Mouse (Mus musculus): ENCODE measurements around the gene Tmem44. TPM values are rescaled to one million over a fixed set of nuclear protein-coding genes. Genes with fewer than 3 reads are reported as not detected.

Gene Tmem44
- polyA plus RNA-seq, 1 experiment from 2014 or later: 19.3 TPM

- Histone ChIP-seq H3K9me3 (replicated peaks; ENCODE audit: control insufficient read depth, low read length) (no peaks in the 10 kb centered on the region), H3K4me2 (ENCODE audit: low read depth, low read length) (peak within 1 kb of the TSS; percentile 90), H3K36me3 (ENCODE audit: control insufficient read depth, insufficient read depth) (peaks cover 23% of the 10 kb centered on the region), H3K9ac (ENCODE audit: low read length) (peak within 1 kb of the TSS; percentile 79), H3K27me3 (ENCODE audit: control insufficient read depth, insufficient read depth, low read length) (no peaks in the 10 kb centered on the region), H3K27ac (ENCODE audit: low read length) (peak within 1 kb of the TSS; percentile 76), H3K4me3 (ENCODE audit: low read length) (peak within 1 kb of the TSS; percentile 84), H3K4me1 (ENCODE audit: control insufficient read depth, insufficient read depth, low read length) (peaks cover 8% of the 10 kb centered on the region)
- ATAC-seq (replicated peaks; ENCODE audit: extremely low read depth, insufficient read depth, low FRiP score): peak; percentile 90
- 3% methylated on average over 35 of the region's 35 CpGs for WGBS
Observed at GRCm38 (mm10) chr16:30587494-30588327, 37.1 kb upstream of the Tmem44 start, which contains the start of gene Lsg1. TSS of gene Lsg1 (minus strand) at chr16:30587592.

GRCm38 (mm10) chr16:30586935-30587493 is 36.4 kb upstream of the Tmem44 start:
- H3K9ac ChIP-seq (ENCODE audit: low read length): peak overlapping the region; percentile 79
- H3K36me3 ChIP-seq (ENCODE audit: control insufficient read depth, insufficient read depth): peaks cover 30% of the 10 kb centered on the region
- peaks cover 8% of the 10 kb centered on the region for H3K4me1 ChIP-seq (ENCODE audit: control insufficient read depth, insufficient read depth, low read length)
- ATAC-seq (replicated peaks; ENCODE audit: extremely low read depth, insufficient read depth, low FRiP score): peak; percentile 38; the same call in 1 of the 2 replicates
- H3K27ac ChIP-seq (ENCODE audit: low read length): peak overlapping the region; percentile 68
- no peaks in the 10 kb centered on the region for H3K27me3 ChIP-seq (ENCODE audit: control insufficient read depth, insufficient read depth, low read length)
- H3K4me3 ChIP-seq (ENCODE audit: low read length): peak overlapping the region; percentile 84
- peak overlapping the region; percentile 90 for H3K4me2 ChIP-seq (ENCODE audit: low read depth, low read length)
- WGBS: 2% methylated on average over 19 of the region's 19 CpGs
- H3K9me3 ChIP-seq (replicated peaks; ENCODE audit: control insufficient read depth, low read length): no peaks in the 10 kb centered on the region

GRCm38 (mm10) chr16:30580765-30581164 is 30.1 kb upstream of the Tmem44 start:
- Histone ChIP-seq H3K4me2 (ENCODE audit: low read depth, low read length) (no peak overlapping the region), H3K4me1 (ENCODE audit: control insufficient read depth, insufficient read depth, low read length) (no peaks in the 10 kb centered on the region), H3K27ac (ENCODE audit: low read length) (no peak overlapping the region), H3K36me3 (ENCODE audit: control insufficient read depth, insufficient read depth) (peaks cover 78% of the 10 kb centered on the region), H3K4me3 (ENCODE audit: low read length) (no peak overlapping the region), H3K9ac (ENCODE audit: low read length) (no peak overlapping the region), H3K27me3 (ENCODE audit: control insufficient read depth, insufficient read depth, low read length) (no peaks in the 10 kb centered on the region), H3K9me3 (replicated peaks; ENCODE audit: control insufficient read depth, low read length) (no peaks in the 10 kb centered on the region)
- ATAC-seq (replicated peaks; ENCODE audit: extremely low read depth, insufficient read depth, low FRiP score): no peak
- WGBS: 91% methylated on average over 5 of the region's 5 CpGs

- Histone ChIP-seq H3K4me3 (ENCODE audit: low read length) (no peak overlapping the region), H3K36me3 (ENCODE audit: control insufficient read depth, insufficient read depth) (peaks cover 64% of the 10 kb centered on the region), H3K4me2 (ENCODE audit: low read depth, low read length) (no peak overlapping the region), H3K9me3 (replicated peaks; ENCODE audit: control insufficient read depth, low read length) (no peaks in the 10 kb centered on the region), H3K4me1 (ENCODE audit: control insufficient read depth, insufficient read depth, low read length) (no peaks in the 10 kb centered on the region), H3K9ac (ENCODE audit: low read length) (no peak overlapping the region), H3K27me3 (ENCODE audit: control insufficient read depth, insufficient read depth, low read length) (no peaks in the 10 kb centered on the region), H3K27ac (ENCODE audit: low read length) (no peak overlapping the region)
- no peak for ATAC-seq (replicated peaks; ENCODE audit: extremely low read depth, insufficient read depth, low FRiP score)
- WGBS: 87% methylated on average over 1 of the region's 1 CpGs
Observed at GRCm38 (mm10) chr16:30576392-30576791, 25.8 kb upstream of the Tmem44 start.

GRCm38 (mm10) chr16:30575815-30576214 is 25.2 kb upstream of the Tmem44 start:
- Histone ChIP-seq H3K4me3 (ENCODE audit: low read length) (no peak overlapping the region), H3K27ac (ENCODE audit: low read length) (no peak overlapping the region), H3K4me2 (ENCODE audit: low read depth, low read length) (no peak overlapping the region), H3K27me3 (ENCODE audit: control insufficient read depth, insufficient read depth, low read length) (no peaks in the 10 kb centered on the region), H3K9ac (ENCODE audit: low read length) (no peak overlapping the region), H3K36me3 (ENCODE audit: control insufficient read depth, insufficient read depth) (peaks cover 64% of the 10 kb centered on the region), H3K9me3 (replicated peaks; ENCODE audit: control insufficient read depth, low read length) (no peaks in the 10 kb centered on the region), H3K4me1 (ENCODE audit: control insufficient read depth, insufficient read depth, low read length) (no peaks in the 10 kb centered on the region)
- ATAC-seq (replicated peaks; ENCODE audit: extremely low read depth, insufficient read depth, low FRiP score): no peak
- WGBS: 77% methylated on average over 7 of the region's 7 CpGs

- Histone ChIP-seq H3K4me3 (ENCODE audit: low read length) (no peak overlapping the region), H3K4me1 (ENCODE audit: control insufficient read depth, insufficient read depth, low read length) (no peaks in the 10 kb centered on the region), H3K9me3 (replicated peaks; ENCODE audit: control insufficient read depth, low read length) (no peaks in the 10 kb centered on the region), H3K27me3 (ENCODE audit: control insufficient read depth, insufficient read depth, low read length) (no peaks in the 10 kb centered on the region), H3K9ac (ENCODE audit: low read length) (no peak overlapping the region), H3K4me2 (ENCODE audit: low read depth, low read length) (no peak overlapping the region), H3K36me3 (ENCODE audit: control insufficient read depth, insufficient read depth) (peaks cover 66% of the 10 kb centered on the region), H3K27ac (ENCODE audit: low read length) (no peak overlapping the region)
- WGBS: 55% methylated on average over 4 of the region's 4 CpGs
- no peak for ATAC-seq (replicated peaks; ENCODE audit: extremely low read depth, insufficient read depth, low FRiP score)
Observed at GRCm38 (mm10) chr16:30572239-30572638, 21.6 kb upstream of the Tmem44 start.

GRCm38 (mm10) chr16:30571378-30571777 is 20.7 kb upstream of the Tmem44 start:
- Histone ChIP-seq H3K27ac (ENCODE audit: low read length) (no peak overlapping the region), H3K4me2 (ENCODE audit: low read depth, low read length) (no peak overlapping the region), H3K36me3 (ENCODE audit: control insufficient read depth, insufficient read depth) (peaks cover 64% of the 10 kb centered on the region), H3K9me3 (replicated peaks; ENCODE audit: control insufficient read depth, low read length) (no peaks in the 10 kb centered on the region), H3K27me3 (ENCODE audit: control insufficient read depth, insufficient read depth, low read length) (no peaks in the 10 kb centered on the region), H3K4me1 (ENCODE audit: control insufficient read depth, insufficient read depth, low read length) (no peaks in the 10 kb centered on the region), H3K9ac (ENCODE audit: low read length) (no peak overlapping the region), H3K4me3 (ENCODE audit: low read length) (no peak overlapping the region)
- no peak for ATAC-seq (replicated peaks; ENCODE audit: extremely low read depth, insufficient read depth, low FRiP score)
- 90% methylated on average over 5 of the region's 5 CpGs for WGBS

- WGBS: 91% methylated on average over 4 of the region's 4 CpGs
- H3K27me3 ChIP-seq (ENCODE audit: control insufficient read depth, insufficient read depth, low read length): no peaks in the 10 kb centered on the region
- no peaks in the 10 kb centered on the region for H3K9me3 ChIP-seq (replicated peaks; ENCODE audit: control insufficient read depth, low read length)
- H3K4me1 ChIP-seq (ENCODE audit: control insufficient read depth, insufficient read depth, low read length): no peaks in the 10 kb centered on the region
- no peak overlapping the region for H3K27ac ChIP-seq (ENCODE audit: low read length)
- no peak overlapping the region for H3K9ac ChIP-seq (ENCODE audit: low read length)
- no peak overlapping the region for H3K4me3 ChIP-seq (ENCODE audit: low read length)
- H3K36me3 ChIP-seq (ENCODE audit: control insufficient read depth, insufficient read depth): peaks cover 62% of the 10 kb centered on the region
- no peak for ATAC-seq (replicated peaks; ENCODE audit: extremely low read depth, insufficient read depth, low FRiP score)
- H3K4me2 ChIP-seq (ENCODE audit: low read depth, low read length): no peak overlapping the region
Observed at GRCm38 (mm10) chr16:30570173-30570572, 19.5 kb upstream of the Tmem44 start.

- peaks cover 3% of the 10 kb centered on the region; the same call in 1 of the 2 replicates for H3K4me1 ChIP-seq (ENCODE audit: control insufficient read depth, insufficient read depth, low read length)
- no peak overlapping the region for H3K27ac ChIP-seq (ENCODE audit: low read length)
- H3K36me3 ChIP-seq (ENCODE audit: control insufficient read depth, insufficient read depth): peaks cover 78% of the 10 kb centered on the region
- WGBS: 92% methylated on average over 6 of the region's 6 CpGs
- no peak overlapping the region for H3K4me3 ChIP-seq (ENCODE audit: low read length)
- no peak overlapping the region for H3K4me2 ChIP-seq (ENCODE audit: low read depth, low read length)
- H3K9me3 ChIP-seq (replicated peaks; ENCODE audit: control insufficient read depth, low read length): no peaks in the 10 kb centered on the region
- no peak overlapping the region for H3K9ac ChIP-seq (ENCODE audit: low read length)
- no peaks in the 10 kb centered on the region for H3K27me3 ChIP-seq (ENCODE audit: control insufficient read depth, insufficient read depth, low read length)
- ATAC-seq (replicated peaks; ENCODE audit: extremely low read depth, insufficient read depth, low FRiP score): no peak
Observed at GRCm38 (mm10) chr16:30565631-30566030, 15.0 kb upstream of the Tmem44 start.
